Mouse (Mus musculus) hindbrain, embryonic 12.5 days (tissue): Measurements from ENCODE around the gene Pigg. TPM values are rescaled to one million over a fixed set of nuclear protein-coding genes. Genes with fewer than 3 reads are reported as not detected.

Experiments used
- ATAC-seq: fragments of 200-750 bp; cut with Nextera tagmentation; 2 replicates; pipeline ENCODE4 v1.8.0; 2017; ENCODE audit warnings: moderate TSS enrichment; ENCODE audit not compliant: low FRiP score
- H3K27ac ChIP-seq: fragments of 300-500 bp; sonication (generic); 2 replicates; pipeline ENCODE4 v1.5.1; 2016; ENCODE audit warnings: mild to moderate bottlenecking
- H3K27me3 ChIP-seq: fragments of 300-500 bp; sonication (generic); 2 replicates; pipeline ENCODE4 v1.6.1; 2016; ENCODE audit warnings: mild to moderate bottlenecking
- H3K36me3 ChIP-seq: fragments of 300-500 bp; sonication (generic); 2 replicates; pipeline ENCODE4 v1.6.1; 2016; ENCODE audit warnings: mild to moderate bottlenecking
- H3K4me1 ChIP-seq: fragments of 300-500 bp; sonication (generic); 2 replicates; pipeline ENCODE4 v1.6.1; 2016
- H3K4me2 ChIP-seq: fragments of 300-500 bp; sonication (generic); replicated peaks from 2 replicates; pipeline ENCODE4 v1.6.1; 2016; ENCODE audit warnings: mild to moderate bottlenecking
- H3K4me3 ChIP-seq: fragments of 300-500 bp; sonication (generic); 2 replicates; pipeline ENCODE4 v1.5.1; 2016; ENCODE audit warnings: mild to moderate bottlenecking
- H3K9ac ChIP-seq: fragments of 300-500 bp; sonication (generic); 2 replicates; pipeline ENCODE4 v1.6.1; 2016; ENCODE audit warnings: mild to moderate bottlenecking, moderate library complexity
- H3K9me3 ChIP-seq: fragments of 300-500 bp; sonication (generic); replicated peaks from 2 replicates; pipeline ENCODE4 v1.6.1; 2016; ENCODE audit warnings: mild to moderate bottlenecking
- WGBS: fragments of 180-500 bp; shearing (Covaris S2); methylation state at CpG from one replicate; pipeline ENCODE4 v1.1.7; 2016; 5-methylcytosine and 5-hydroxymethylcytosine counted together
- polyA plus RNA-seq: library from polyadenylated mRNA; unstranded; fragments of >200 nt; fragmentation: Nextera tagmentation; extraction: Ambion mirVana; gene quantifications from 2 replicates; pipeline ENCODE4 v1.2.1, GENCODE M21; 2016

Gene Pigg
- polyA plus RNA-seq, 1 experiment from 2014 or later = 6.7 TPM

DNA sequence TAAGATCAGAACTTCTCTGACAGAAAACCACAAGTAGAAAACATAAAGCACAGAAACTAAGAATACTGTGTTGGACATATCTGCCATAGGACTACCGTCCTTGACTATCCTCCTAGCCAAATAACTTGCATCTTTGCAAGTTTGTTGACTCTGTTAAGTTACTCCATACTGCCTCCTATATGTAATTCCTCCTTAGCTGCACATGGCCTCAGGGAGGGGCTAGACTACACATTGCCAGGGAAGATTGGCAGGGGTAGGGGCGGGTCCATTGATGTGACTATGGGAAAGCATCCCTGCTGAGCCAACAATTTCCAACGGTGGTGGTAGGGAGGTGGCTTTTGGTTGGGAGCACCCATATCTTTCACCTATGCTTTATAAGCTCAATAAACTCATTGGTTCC lies 49.9 kb downstream of the Pigg start:
- Histone ChIP-seq H3K9ac (no peak overlapping the region), H3K4me1 (peaks cover 11% of the 10 kb centered on the region), H3K27ac (no peak overlapping the region), H3K4me3 (no peak overlapping the region), H3K27me3 (peaks cover 47% of the 10 kb centered on the region), H3K9me3 (no peaks in the 10 kb centered on the region), H3K4me2 (no peak overlapping the region), H3K36me3 (no peaks in the 10 kb centered on the region)
- WGBS = 22% methylated on average over 3 of the region's 3 CpGs
- no peak for ATAC-seq

DNA sequence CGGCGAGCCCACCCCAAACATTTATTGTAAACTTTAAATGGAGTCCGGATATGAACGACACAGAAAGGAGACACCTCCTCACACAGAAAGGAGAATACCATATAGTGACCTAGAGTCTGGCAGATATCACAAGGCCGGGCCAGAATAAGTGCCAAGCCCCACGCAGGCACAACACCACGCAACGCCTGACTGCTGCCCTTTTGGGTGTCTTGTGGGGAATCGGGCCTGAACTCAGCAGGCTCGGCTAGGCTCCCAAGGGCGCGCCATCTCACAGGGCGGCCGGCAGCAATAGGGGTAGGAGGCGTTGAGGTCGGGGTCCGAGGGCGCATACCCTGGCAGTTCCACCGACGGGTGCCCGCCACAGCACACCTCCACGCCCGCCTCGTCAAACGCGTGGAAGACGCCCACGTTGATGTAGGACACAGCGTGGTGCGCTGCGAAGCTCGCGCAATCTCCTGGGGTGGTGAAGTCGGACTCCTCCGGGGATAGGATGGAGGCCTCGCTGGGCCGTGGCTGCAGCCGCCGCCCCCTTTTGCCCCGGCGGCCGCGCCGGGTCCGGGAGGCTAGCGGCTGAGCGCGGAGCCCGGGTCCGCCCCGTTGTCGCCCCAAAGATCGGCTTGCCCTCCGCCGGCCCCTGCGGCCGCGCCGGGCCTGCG lies 54.0 kb downstream of the Pigg start:
- no peak overlapping the region for H3K27ac ChIP-seq
- H3K9me3 ChIP-seq = no peaks in the 10 kb centered on the region
- H3K4me1 ChIP-seq = peaks cover 29% of the 10 kb centered on the region
- no peaks in the 10 kb centered on the region for H3K36me3 ChIP-seq
- 2% methylated on average over 60 of the region's 60 CpGs for WGBS
- peak overlapping the region; percentile 53; the same call in 1 of the 2 replicates for H3K9ac ChIP-seq
- peaks cover 85% of the 10 kb centered on the region for H3K27me3 ChIP-seq
- H3K4me3 ChIP-seq = peak overlapping the region; percentile 62
- H3K4me2 ChIP-seq = peak overlapping the region; percentile 97
- peak; percentile 23 for ATAC-seq

DNA sequence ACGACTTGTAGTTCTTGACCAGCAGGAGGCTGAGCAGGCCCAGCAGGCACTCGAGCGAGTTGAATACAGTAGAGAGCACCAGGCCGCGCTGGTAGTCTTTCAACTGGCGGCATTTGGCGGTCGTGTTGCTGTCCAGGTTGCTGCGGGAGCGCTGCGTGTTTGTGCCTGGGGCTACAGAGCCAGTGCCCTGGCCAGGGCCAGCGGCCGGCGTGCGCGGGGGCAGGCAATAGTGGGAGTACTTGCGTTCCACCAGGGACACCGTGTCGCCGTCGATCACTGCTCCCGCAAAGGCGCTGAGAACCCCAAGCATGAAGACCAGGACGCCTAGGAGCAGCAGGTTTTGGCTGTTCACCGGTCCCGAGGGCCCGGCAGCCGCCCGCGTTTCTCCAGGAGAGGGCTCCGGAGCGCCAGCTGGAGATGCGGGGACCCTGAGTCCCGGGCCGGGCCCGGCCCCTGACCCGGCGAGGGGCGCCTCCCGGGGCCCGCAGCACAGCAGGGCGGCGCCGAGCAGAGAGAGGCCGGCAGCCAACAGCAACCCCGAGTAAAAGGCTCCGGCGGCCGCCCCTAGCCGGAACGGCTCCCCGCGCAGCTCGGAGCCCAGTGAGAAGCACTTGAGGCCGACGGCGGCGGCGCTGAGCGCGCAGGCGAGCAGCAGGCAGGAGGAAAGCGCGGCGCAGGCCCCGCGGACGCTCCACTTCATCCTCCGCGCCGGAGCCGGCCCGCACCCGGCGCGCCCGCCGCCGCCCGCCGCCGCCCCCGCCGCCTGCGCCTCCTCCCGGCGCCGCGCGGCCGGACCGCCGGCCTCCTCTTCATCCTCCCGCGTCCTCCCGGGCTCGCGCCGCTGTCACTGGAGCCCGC lies 54.8 kb downstream of the Pigg start:
- H3K27ac ChIP-seq = no peak overlapping the region
- H3K9me3 ChIP-seq = no peaks in the 10 kb centered on the region
- ATAC-seq = peak; percentile 62
- H3K9ac ChIP-seq = peak overlapping the region; percentile 67
- H3K36me3 ChIP-seq = no peaks in the 10 kb centered on the region
- peak overlapping the region; percentile 62 for H3K4me3 ChIP-seq
- H3K4me1 ChIP-seq = peaks cover 29% of the 10 kb centered on the region
- peaks cover 92% of the 10 kb centered on the region for H3K27me3 ChIP-seq
- H3K4me2 ChIP-seq = peak overlapping the region; percentile 97
- under 1% methylated on average over 65 of the region's 100 CpGs for WGBS

DNA sequence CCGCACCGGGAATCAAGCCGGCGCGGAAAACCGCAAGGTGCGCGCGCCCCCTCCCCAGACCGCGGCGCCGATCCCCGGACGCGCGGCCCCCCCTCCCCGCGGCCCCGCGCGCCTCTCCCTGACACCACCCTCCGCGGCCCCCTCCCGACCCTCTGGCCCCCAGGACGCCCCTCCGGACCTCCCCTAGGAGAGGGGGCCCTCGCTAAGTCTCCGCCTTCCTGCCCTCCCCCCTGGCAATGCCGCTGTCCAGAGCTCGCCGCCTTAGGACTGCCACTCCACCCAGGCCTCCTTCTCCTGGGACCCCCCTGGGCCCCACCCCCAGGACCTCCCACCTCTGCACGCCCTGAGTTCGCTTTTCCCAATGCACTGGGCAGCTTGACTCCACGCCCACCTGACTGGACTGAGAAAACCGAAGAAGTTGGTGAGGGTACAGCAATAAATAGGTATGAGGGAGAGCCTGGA lies 55.5 kb downstream of the Pigg start, which contains the start of gene Gm42517:
Gene Gm42517, minus strand, starts transcription at position 52 of the 462 bp plus-strand sequence.
- peak within 1 kb of the TSS; percentile 97 for H3K4me2 ChIP-seq
- WGBS = under 1% methylated on average over 19 of the region's 36 CpGs
- no peaks in the 10 kb centered on the region for H3K36me3 ChIP-seq
- peak within 1 kb of the TSS; percentile 62 for H3K4me3 ChIP-seq
- peaks cover 29% of the 10 kb centered on the region for H3K4me1 ChIP-seq
- peak; percentile 32 for ATAC-seq
- no peak within 1 kb of the TSS for H3K27ac ChIP-seq
- peak within 1 kb of the TSS; percentile 67 for H3K9ac ChIP-seq
- peaks cover 95% of the 10 kb centered on the region for H3K27me3 ChIP-seq
- H3K9me3 ChIP-seq = no peaks in the 10 kb centered on the region

DNA sequence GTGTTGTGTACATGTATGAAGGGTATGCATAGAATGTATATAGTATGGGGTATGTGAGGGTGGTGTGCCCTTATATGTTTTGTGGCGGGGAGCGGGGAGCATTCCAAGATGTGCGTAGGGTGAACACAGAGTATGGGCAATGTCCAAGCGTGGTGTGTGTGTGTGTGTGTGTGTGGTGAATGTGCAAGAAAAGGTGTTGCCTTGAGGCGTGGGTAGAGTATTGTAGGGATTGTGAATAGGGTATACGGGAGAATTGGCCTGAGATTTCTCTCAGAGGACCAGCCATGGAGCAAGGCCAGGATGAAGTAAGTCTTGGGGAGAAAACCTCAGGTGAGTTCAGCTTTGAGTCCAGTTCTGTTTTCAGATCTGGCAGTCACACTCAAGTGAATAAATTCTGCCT lies 56.0 kb downstream of the Pigg start:
- no peak overlapping the region for H3K9ac ChIP-seq
- H3K9me3 ChIP-seq = no peaks in the 10 kb centered on the region
- peak overlapping the region; percentile 97 for H3K4me2 ChIP-seq
- no peaks in the 10 kb centered on the region for H3K36me3 ChIP-seq
- ATAC-seq = no peak
- H3K27me3 ChIP-seq = peaks cover 91% of the 10 kb centered on the region
- H3K4me1 ChIP-seq = peaks cover 29% of the 10 kb centered on the region
- H3K27ac ChIP-seq = no peak overlapping the region
- WGBS = 7% methylated on average over 6 of the region's 6 CpGs
- H3K4me3 ChIP-seq = peak overlapping the region; percentile 62

DNA sequence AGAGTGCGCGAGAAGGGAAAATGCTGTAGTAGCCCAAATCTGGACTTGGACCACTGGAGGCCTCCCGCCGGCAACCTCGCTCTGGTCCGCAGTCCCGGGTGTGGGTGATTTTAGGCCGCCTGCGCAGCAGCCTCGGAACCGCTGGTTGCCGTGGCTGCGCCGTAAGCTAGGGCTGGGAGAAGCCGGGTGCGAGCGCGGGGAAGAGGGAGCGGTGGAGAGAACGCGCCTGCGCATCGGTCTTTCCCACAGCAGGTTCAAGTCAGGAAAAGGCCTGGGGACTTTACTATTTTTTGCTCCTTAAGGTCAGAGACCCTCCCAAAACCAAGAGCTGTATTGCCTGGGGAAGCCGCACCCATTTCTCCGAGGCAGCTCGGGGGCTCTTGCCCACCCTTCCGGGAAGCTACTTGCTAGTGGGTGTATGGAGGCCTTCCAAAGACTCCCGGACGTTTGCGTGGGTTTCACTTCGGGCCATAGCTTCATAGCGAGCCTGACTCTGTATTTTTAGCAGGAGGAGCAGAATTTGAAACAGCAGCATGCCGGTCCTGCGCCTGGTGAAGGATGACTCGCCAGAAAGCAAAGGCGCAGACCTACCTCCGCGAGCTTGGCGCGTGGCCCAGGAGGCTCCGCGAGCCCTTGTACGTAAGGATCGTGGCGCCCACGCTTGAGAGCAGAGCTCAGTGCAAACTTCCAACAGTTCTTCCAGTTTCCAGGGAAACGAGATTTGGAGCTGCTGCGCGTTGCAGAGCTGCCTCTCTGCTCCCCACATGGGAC lies 56.6 kb downstream of the Pigg start:
- 1% methylated on average over 49 of the region's 49 CpGs for WGBS
- Histone ChIP-seq H3K4me3 (peak overlapping the region; percentile 62), H3K9ac (no peak overlapping the region), H3K4me2 (peak overlapping the region; percentile 97), H3K27ac (no peak overlapping the region), H3K9me3 (no peaks in the 10 kb centered on the region), H3K27me3 (peaks cover 89% of the 10 kb centered on the region), H3K4me1 (peaks cover 29% of the 10 kb centered on the region), H3K36me3 (no peaks in the 10 kb centered on the region)
- ATAC-seq = no peak

DNA sequence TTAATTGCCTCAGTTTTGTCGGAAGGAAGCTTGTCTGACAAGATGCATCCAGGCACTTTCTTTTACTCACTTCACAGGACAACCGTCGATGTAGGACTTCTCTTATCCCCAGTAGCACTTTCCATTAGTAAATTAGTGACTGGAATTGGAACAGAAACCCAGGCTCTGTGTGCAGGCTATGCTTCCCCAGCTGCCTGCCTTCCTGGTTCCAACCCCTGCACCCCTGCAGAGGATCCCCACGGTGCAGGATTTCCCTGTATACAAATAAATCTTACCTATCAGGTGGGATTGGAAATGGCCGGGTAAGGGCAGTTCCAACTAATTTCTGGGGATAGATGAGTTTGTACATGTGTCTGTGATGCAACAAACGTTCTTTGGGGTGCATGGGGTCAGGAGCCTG lies 57.6 kb downstream of the Pigg start:
- ATAC-seq = no peak
- Histone ChIP-seq H3K9me3 (no peaks in the 10 kb centered on the region), H3K9ac (no peak overlapping the region), H3K4me1 (peaks cover 29% of the 10 kb centered on the region), H3K27ac (no peak overlapping the region), H3K36me3 (no peaks in the 10 kb centered on the region), H3K4me3 (no peak overlapping the region), H3K27me3 (peaks cover 80% of the 10 kb centered on the region), H3K4me2 (no peak overlapping the region)
- WGBS = 2% methylated on average over 6 of the region's 6 CpGs

DNA sequence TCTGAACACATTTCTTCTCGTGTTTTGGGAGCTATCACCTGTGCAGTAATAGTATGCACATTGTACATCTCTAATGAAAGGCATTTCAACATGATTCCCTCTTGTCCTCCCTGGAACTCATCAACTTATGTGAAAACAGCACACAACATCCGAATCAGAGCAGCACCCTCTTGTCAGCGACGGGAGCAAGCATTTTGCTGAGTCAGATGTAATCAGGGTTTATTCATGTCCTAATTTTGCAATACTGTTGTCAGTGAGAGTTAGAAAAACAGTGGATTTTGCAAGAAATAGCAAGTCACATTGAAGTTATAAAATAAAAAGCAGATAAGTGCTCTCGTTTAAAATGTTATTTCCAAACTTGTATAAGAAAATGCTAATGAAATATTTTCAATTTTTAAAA lies 61.7 kb downstream of the Pigg start:
- peaks cover 47% of the 10 kb centered on the region for H3K27me3 ChIP-seq
- ATAC-seq = no peak
- peaks cover 5% of the 10 kb centered on the region for H3K4me1 ChIP-seq
- no peaks in the 10 kb centered on the region for H3K9me3 ChIP-seq
- H3K4me3 ChIP-seq = no peak overlapping the region
- H3K36me3 ChIP-seq = no peaks in the 10 kb centered on the region
- H3K4me2 ChIP-seq = no peak overlapping the region
- 75% methylated on average over 5 of the region's 5 CpGs for WGBS
- no peak overlapping the region for H3K27ac ChIP-seq
- no peak overlapping the region for H3K9ac ChIP-seq

DNA sequence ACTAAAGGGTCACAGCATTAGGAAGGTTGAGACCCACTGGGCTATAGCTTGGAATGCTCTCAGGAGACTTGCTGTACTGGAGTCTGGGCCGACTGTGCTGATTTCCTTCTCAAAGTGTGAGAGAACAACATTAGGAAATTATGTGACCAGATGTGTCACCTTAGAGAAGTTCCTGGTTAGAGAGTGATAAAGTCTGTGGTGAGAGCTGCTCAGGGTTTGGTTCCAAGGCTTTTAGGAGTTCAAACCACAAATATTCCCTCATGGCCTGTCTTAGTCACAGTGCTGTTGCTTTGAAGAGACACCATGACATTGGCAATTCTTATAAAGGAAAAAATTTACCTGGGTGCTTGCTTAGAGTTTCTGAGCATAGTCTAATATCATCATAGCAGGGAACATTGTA lies 63.6 kb downstream of the Pigg start:
- Histone ChIP-seq H3K4me2 (no peak overlapping the region), H3K27me3 (peaks cover 27% of the 10 kb centered on the region), H3K4me1 (no peaks in the 10 kb centered on the region), H3K9me3 (no peaks in the 10 kb centered on the region), H3K27ac (no peak overlapping the region), H3K4me3 (no peak overlapping the region), H3K9ac (no peak overlapping the region), H3K36me3 (no peaks in the 10 kb centered on the region)
- WGBS = 69% methylated on average over 1 of the region's 1 CpGs
- ATAC-seq = no peak

DNA sequence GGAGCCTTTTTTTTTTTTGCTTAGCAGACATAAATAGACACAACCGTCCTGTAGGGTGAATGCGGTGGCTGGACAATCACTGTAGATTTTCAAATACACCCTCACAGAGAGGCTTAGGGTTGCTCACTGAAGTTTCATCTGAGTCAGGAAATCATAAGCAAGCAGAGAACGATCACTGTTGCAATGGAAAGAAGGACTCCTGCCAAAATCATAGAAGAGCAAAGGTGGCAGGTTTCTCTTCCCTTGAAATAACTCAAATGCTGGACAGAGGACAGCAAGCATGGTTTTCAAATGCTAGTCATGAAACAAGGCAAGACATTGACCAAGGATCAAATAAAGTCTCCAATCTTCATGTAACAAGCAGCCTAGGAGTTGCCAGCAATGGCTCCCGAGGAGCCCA lies 65.9 kb downstream of the Pigg start:
- Histone ChIP-seq H3K36me3 (no peaks in the 10 kb centered on the region), H3K9me3 (no peaks in the 10 kb centered on the region), H3K4me3 (no peak overlapping the region), H3K9ac (no peak overlapping the region), H3K27me3 (peaks cover 9% of the 10 kb centered on the region; the same call in 1 of the 2 replicates), H3K4me2 (no peak overlapping the region), H3K27ac (no peak overlapping the region), H3K4me1 (no peaks in the 10 kb centered on the region)
- ATAC-seq = no peak
- WGBS = 86% methylated on average over 4 of the region's 4 CpGs

DNA sequence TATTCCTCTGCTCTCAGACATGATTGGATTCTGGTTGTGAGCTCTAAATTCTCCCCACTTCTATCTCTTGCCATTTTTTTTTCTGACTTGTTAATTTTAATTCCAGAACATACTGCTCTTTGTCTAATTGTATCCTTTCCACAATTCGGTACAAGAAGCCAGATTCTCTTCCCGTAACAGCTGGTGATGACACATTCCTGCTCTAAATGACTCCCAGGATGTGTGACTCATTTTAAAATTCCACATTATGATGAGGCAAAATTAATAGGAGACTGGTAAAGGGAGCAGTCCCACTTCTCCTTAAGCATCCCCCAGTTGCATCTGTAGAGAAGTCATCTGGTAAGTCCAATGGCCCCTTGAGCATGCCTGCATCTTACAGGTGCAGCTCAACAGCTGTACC lies 73.2 kb downstream of the Pigg start:
- H3K9me3 ChIP-seq = no peaks in the 10 kb centered on the region
- ATAC-seq = no peak
- WGBS = 94% methylated on average over 2 of the region's 2 CpGs
- H3K4me1 ChIP-seq = no peaks in the 10 kb centered on the region
- H3K4me3 ChIP-seq = no peak overlapping the region
- H3K4me2 ChIP-seq = no peak overlapping the region
- no peak overlapping the region for H3K9ac ChIP-seq
- H3K36me3 ChIP-seq = no peaks in the 10 kb centered on the region
- no peak overlapping the region for H3K27ac ChIP-seq
- H3K27me3 ChIP-seq = no peaks in the 10 kb centered on the region

DNA sequence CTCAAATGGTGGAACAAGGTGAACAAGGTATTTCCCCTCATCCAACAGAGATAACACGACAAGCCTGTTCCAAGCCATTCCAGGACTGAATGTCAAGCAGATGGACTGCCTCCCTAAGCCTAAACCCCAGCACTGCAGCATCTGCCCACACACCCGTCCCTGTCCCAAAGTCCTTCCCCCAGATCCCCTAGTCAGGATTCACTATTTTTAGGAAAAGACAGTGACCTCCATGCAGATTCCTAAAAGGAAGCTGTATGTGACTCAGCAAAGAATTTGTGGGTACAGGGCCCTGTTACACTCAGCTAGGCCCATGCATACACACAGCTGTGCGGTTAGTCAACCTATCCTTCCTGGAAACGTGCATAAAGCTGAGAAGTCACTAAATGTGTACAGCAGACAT lies 74.0 kb downstream of the Pigg start:
- no peak overlapping the region for H3K4me3 ChIP-seq
- WGBS = 72% methylated on average over 4 of the region's 4 CpGs
- no peak for ATAC-seq
- no peak overlapping the region for H3K4me2 ChIP-seq
- H3K9me3 ChIP-seq = no peaks in the 10 kb centered on the region
- H3K36me3 ChIP-seq = no peaks in the 10 kb centered on the region
- H3K4me1 ChIP-seq = no peaks in the 10 kb centered on the region
- no peaks in the 10 kb centered on the region for H3K27me3 ChIP-seq
- H3K9ac ChIP-seq = no peak overlapping the region
- no peak overlapping the region for H3K27ac ChIP-seq
